In the genomic region with DNA sequence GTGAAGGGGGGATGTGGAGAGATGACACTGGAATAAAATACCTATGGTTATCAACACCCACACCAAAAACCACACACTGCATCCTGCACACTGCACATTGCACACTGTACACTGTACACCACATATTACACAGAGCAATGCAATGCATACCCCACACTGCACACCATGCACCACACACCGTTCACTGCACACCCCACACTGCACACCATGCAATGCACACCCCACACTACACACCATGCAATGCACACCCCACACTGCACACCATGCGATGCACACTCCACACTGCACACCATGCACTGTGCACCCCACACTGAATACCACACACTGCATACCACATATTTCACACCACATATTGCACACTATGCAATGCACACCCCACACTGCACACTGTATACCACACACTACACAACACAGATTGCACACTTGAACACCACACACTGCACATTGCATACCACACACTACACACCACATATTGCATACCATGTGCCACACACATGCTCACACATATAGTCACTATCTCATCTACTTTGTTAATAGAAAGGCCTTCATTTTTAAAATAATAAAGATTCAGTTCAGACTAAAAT, we compare ENCODE assay signal across 15 mouse cellular contexts.
DNase-seq lines count a peak whose midpoint lies in the region; ATAC-seq and TF ChIP-seq lines count a peak whose summit lies in the region.
"Had no signal": no experiment of that assay in that cellular context is flagged by ENCODE, and none has a peak within 500 bp of the region (broad histone marks: within the 10 kb centered on the region; RNA-seq: fewer than 3 reads in every experiment).

No protein-coding gene starts in this region.

- peaks cover 5% of the 10 kb centered on the region for H3K4me1 ChIP-seq in heart, embryonic 15.5 days (replicated peaks)
- peaks cover 17% of the 10 kb centered on the region for H3K4me1 ChIP-seq in heart, embryonic 10.5 days
- no peaks in the 10 kb centered on the region for H3K4me1 ChIP-seq in testis, adult 2 months (ENCODE audit: control insufficient read depth, insufficient read depth, low read length)
- H3K4me1 ChIP-seq in liver, embryonic 13.5 days (replicated peaks): peaks cover 2% of the 10 kb centered on the region; the same call in 1 of the 2 replicates
- H3K4me1 ChIP-seq in stomach, embryonic 15.5 days: no peaks in the 10 kb centered on the region
- H3K4me1 ChIP-seq: hindbrain, embryonic 13.5 days had no signal

- no peaks in the 10 kb centered on the region for H3K9me3 ChIP-seq in heart, embryonic 15.5 days (replicated peaks)
- no peaks in the 10 kb centered on the region for H3K9me3 ChIP-seq in heart, embryonic 10.5 days
- H3K9me3 ChIP-seq in liver, embryonic 13.5 days (replicated peaks): no peaks in the 10 kb centered on the region; the same call in 1 of the 2 replicates
- no peaks in the 10 kb centered on the region for H3K9me3 ChIP-seq in stomach, embryonic 15.5 days
- H3K9me3 ChIP-seq: hindbrain, embryonic 13.5 days had no signal

- no peak for TF ChIP-seq POLR2A in testis, adult 2 months (IDR thresholded peaks at IDR 0.05; ENCODE audit: control insufficient read depth, low read depth, low read length)

- H3K9ac ChIP-seq in heart, embryonic 15.5 days: no peak overlapping the region
- no peak overlapping the region for H3K9ac ChIP-seq in liver, embryonic 13.5 days
- H3K9ac ChIP-seq in stomach, embryonic 15.5 days: no peak overlapping the region
- H3K9ac ChIP-seq: hindbrain, embryonic 13.5 days had no signal

- TF ChIP-seq CTCF in testis, adult 2 months (IDR thresholded peaks at IDR 0.05; ENCODE audit: control insufficient read depth, insufficient read depth, insufficient replicate concordance, low read depth, low read length): peak; percentile 9; the same call in 1 of the 2 replicates

- 0 out of 2 replicates have a peak, but pooled peaks have one; percentile 14 for ATAC-seq in heart, embryonic 15.5 days (replicated peaks; ENCODE audit: insufficient number of reproducible peaks, insufficient read depth, low FRiP score, low read depth)
- ATAC-seq in liver, embryonic 13.5 days (ENCODE audit: low read depth): peak; percentile 38
- ATAC-seq in stomach, embryonic 15.5 days (ENCODE audit: insufficient read depth, low FRiP score, low read depth): 0 out of 2 replicates have a peak, but pooled peaks have one; percentile 43
- ATAC-seq: intestine, postnatal 0 days had no signal

- DNase-seq in heart, embryonic 10.5 days (ENCODE audit: low spot score): no peak
- DNase-seq in testis, postnatal 14 days (ENCODE audit: low spot score): no peak
- no peak for DNase-seq in liver, embryonic 13.5 days
- no peak for DNase-seq in frontal cortex, postnatal 25 days (ENCODE audit: low spot score in 2 of 2)
- DNase-seq in spleen, adult 12 weeks (ENCODE audit: low spot score): no peak
- DNase-seq: adrenal gland, adult 8-10 months; cerebellum, adult 18-20 months; gastrocnemius, postnatal 36 days; kidney, postnatal 4 days had no signal

- WGBS in heart, embryonic 15.5 days: 90% methylated on average over 2 of the region's 2 CpGs
- WGBS in heart, embryonic 10.5 days: 92% methylated on average over 2 of the region's 2 CpGs
- 67% methylated on average over 2 of the region's 2 CpGs for WGBS in liver, embryonic 13.5 days (ENCODE audit: insufficient replicate concordance)
- WGBS in stomach, embryonic 15.5 days: 92% methylated on average over 2 of the region's 2 CpGs

- H3K27me3 ChIP-seq in heart, embryonic 15.5 days: no peaks in the 10 kb centered on the region
- H3K27me3 ChIP-seq in heart, embryonic 10.5 days (ENCODE audit: insufficient read depth, poor library complexity, severe bottlenecking): no peaks in the 10 kb centered on the region
- no peaks in the 10 kb centered on the region for H3K27me3 ChIP-seq in testis, adult 2 months (ENCODE audit: control insufficient read depth, insufficient read depth, low read length)
- H3K27me3 ChIP-seq in liver, embryonic 13.5 days: no peaks in the 10 kb centered on the region
- H3K27me3 ChIP-seq in stomach, embryonic 15.5 days (replicated peaks): no peaks in the 10 kb centered on the region
- H3K27me3 ChIP-seq: hindbrain, embryonic 13.5 days had no signal

- no peaks in the 10 kb centered on the region for H3K36me3 ChIP-seq in heart, embryonic 15.5 days
- no peaks in the 10 kb centered on the region for H3K36me3 ChIP-seq in heart, embryonic 10.5 days
- H3K36me3 ChIP-seq in testis, adult 2 months (ENCODE audit: control insufficient read depth, insufficient read depth, low read length): no peaks in the 10 kb centered on the region
- H3K36me3 ChIP-seq in liver, embryonic 13.5 days: no peaks in the 10 kb centered on the region
- no peaks in the 10 kb centered on the region for H3K36me3 ChIP-seq in stomach, embryonic 15.5 days
- H3K36me3 ChIP-seq: hindbrain, embryonic 13.5 days had no signal

- H3K4me2 ChIP-seq in heart, embryonic 15.5 days: no peak overlapping the region
- no peak overlapping the region for H3K4me2 ChIP-seq in liver, embryonic 13.5 days
- no peak overlapping the region for H3K4me2 ChIP-seq in stomach, embryonic 15.5 days
- H3K4me2 ChIP-seq: hindbrain, embryonic 13.5 days had no signal

- no peak overlapping the region for H3K27ac ChIP-seq in heart, embryonic 15.5 days
- H3K27ac ChIP-seq in heart, embryonic 10.5 days: no peak overlapping the region
- H3K27ac ChIP-seq in testis, adult 2 months (ENCODE audit: control insufficient read depth, insufficient read depth, low read depth, low read length): no peak overlapping the region
- no peak overlapping the region for H3K27ac ChIP-seq in liver, embryonic 13.5 days
- no peak overlapping the region for H3K27ac ChIP-seq in stomach, embryonic 15.5 days
- H3K27ac ChIP-seq: hindbrain, embryonic 13.5 days had no signal

- no peak overlapping the region for H3K4me3 ChIP-seq in heart, embryonic 15.5 days
- H3K4me3 ChIP-seq in heart, embryonic 10.5 days: no peak overlapping the region
- H3K4me3 ChIP-seq in testis, adult 2 months (ENCODE audit: control insufficient read depth, low read depth, low read length): no peak overlapping the region
- H3K4me3 ChIP-seq in liver, embryonic 13.5 days (replicated peaks): no peak overlapping the region
- no peak overlapping the region for H3K4me3 ChIP-seq in stomach, embryonic 15.5 days (replicated peaks)
- H3K4me3 ChIP-seq: erythroblast, embryonic 14.5 days; hindbrain, embryonic 13.5 days had no signal
